Mouse (Mus musculus) midbrain, embryonic 14.5 days (tissue): ENCODE results near the gene Ddx19b. TPM values are rescaled to one million over a fixed set of nuclear protein-coding genes. Genes with fewer than 3 reads are reported as not detected.
A peak's percentile ranks its signal among the peaks of the same experiment; 100 is the strongest.
"Not testable (repeated sequence)": the region's sequence is repeated elsewhere in the genome, so short reads cannot be mapped to it uniquely, and the experiment has no call there.

Experiments
- ATAC-seq: fragments of 200-750 bp; cut with Nextera tagmentation; 2 replicates; pipeline ENCODE4 v1.8.0; 2017; ENCODE audit warnings: moderate number of reproducible peaks, moderate library complexity; ENCODE audit not compliant: low FRiP score, low TSS enrichment
- DNase-seq: peaks from one replicate; pipeline ENCODE4 v3.0.0-alpha.2; 2015
- H3K27ac ChIP-seq: fragments of 300-500 bp; sonication (generic); replicated peaks from 2 replicates; pipeline ENCODE4 v1.5.1; 2014; ENCODE audit warnings: mild to moderate bottlenecking, low read depth, low read length, moderate library complexity
- H3K27me3 ChIP-seq: fragments of 300-500 bp; sonication (generic); 2 replicates; pipeline ENCODE4 v1.6.1; 2014; ENCODE audit warnings: low read length, control low read depth, mixed read lengths; ENCODE audit not compliant: control insufficient read depth, insufficient read depth
- H3K36me3 ChIP-seq: fragments of 300-500 bp; sonication (generic); 2 replicates; pipeline ENCODE4 v1.6.1; 2014; ENCODE audit warnings: low read length, control low read depth; ENCODE audit not compliant: control insufficient read depth, insufficient read depth
- H3K4me1 ChIP-seq: fragments of 300-500 bp; sonication (generic); 2 replicates; pipeline ENCODE4 v1.6.1; 2014; ENCODE audit warnings: mild to moderate bottlenecking, antibody characterized with exemption, low read length, control low read depth; ENCODE audit not compliant: control insufficient read depth, insufficient read depth
- H3K4me2 ChIP-seq: fragments of 300-500 bp; sonication (generic); 2 replicates; pipeline ENCODE4 v1.6.1; 2014; ENCODE audit warnings: mild to moderate bottlenecking, low read length, moderate library complexity
- H3K4me3 ChIP-seq: fragments of 300-500 bp; sonication (generic); replicated peaks from 2 replicates; pipeline ENCODE4 v1.5.1; 2014; ENCODE audit warnings: low read depth, low read length
- H3K9ac ChIP-seq: fragments of 300-500 bp; sonication (generic); replicated peaks from 2 replicates; pipeline ENCODE4 v1.6.1; 2014; ENCODE audit warnings: mild to moderate bottlenecking, low read length, moderate library complexity
- H3K9me3 ChIP-seq: fragments of 300-500 bp; sonication (generic); 2 replicates; pipeline ENCODE4 v1.6.1; 2016; ENCODE audit warnings: low read length, control low read depth, mixed read lengths; ENCODE audit not compliant: control insufficient read depth
- WGBS: fragments of 180-500 bp; shearing (Covaris S2); extraction: QIAGEN DNeasy Blood & Tissue Kit; methylation state at CpG from one replicate; pipeline ENCODE4 v1.1.7; 2014; 5-methylcytosine and 5-hydroxymethylcytosine counted together
- polyA plus RNA-seq: library from polyadenylated mRNA; unstranded; fragments of >200 nt; fragmentation: Nextera tagmentation; extraction: Ambion mirVana; gene quantifications from 2 replicates; pipeline ENCODE4 v1.2.1, GENCODE M21; 2014

The Ddx19b gene
- polyA plus RNA-seq, 1 experiment from 2014 or later: 7.5 TPM

GRCm38 (mm10) chr8:111029589-111029988 is 2.0 kb downstream of the Ddx19b start:
- peaks cover 3% of the 10 kb centered on the region; the same call in 1 of the 2 replicates for H3K27me3 ChIP-seq
- H3K27ac ChIP-seq: no peak overlapping the region
- H3K4me2 ChIP-seq: no peak overlapping the region
- ATAC-seq (no peak), DNase-seq (no peak)
- no peak overlapping the region for H3K4me3 ChIP-seq
- no peaks in the 10 kb centered on the region for H3K9me3 ChIP-seq
- 61% methylated on average over 4 of the region's 4 CpGs for WGBS
- peaks cover 12% of the 10 kb centered on the region for H3K4me1 ChIP-seq
- no peak overlapping the region for H3K9ac ChIP-seq
- no peaks in the 10 kb centered on the region for H3K36me3 ChIP-seq

- Histone ChIP-seq H3K36me3 (no peaks in the 10 kb centered on the region), H3K27me3 (peaks cover 3% of the 10 kb centered on the region; the same call in 1 of the 2 replicates), H3K4me1 (peaks cover 5% of the 10 kb centered on the region; the same call in 1 of the 2 replicates), H3K4me3 (peak overlapping the region; percentile 70), H3K27ac (peak overlapping the region; percentile 64), H3K9me3 (no peaks in the 10 kb centered on the region), H3K9ac (peak overlapping the region; percentile 80), H3K4me2 (peak overlapping the region; percentile 72)
- DNase-seq: peak; percentile 93
- ATAC-seq: peak; percentile 76; the same call in 1 of the 2 replicates
- under 1% methylated on average over 31 of the region's 31 CpGs for WGBS
Measured at GRCm38 (mm10) chr8:111027391-111027937, 4.1 kb downstream of the Ddx19b start.

DNA sequence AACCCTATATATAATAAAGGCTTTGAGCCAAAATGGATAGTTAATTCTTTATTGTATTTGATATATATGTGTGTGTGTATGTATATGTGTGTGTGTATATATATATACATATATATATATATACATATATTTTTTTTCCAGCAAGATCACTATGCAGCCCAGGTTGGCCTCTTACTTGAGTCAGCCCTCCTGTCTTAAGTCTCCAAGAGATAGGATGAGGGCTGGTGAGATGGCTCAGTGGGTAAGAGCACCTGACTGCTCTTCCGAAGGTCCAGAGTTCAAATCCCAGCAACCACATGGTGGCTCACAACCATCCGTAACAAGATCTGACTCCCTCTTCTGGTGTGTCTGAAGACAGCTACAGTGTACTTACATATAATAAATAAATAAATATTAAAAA is 4.9 kb downstream of the Ddx19b start:
- not testable (repeated sequence) for H3K4me3 ChIP-seq, H3K9me3 ChIP-seq, H3K36me3 ChIP-seq, H3K4me1 ChIP-seq, ATAC-seq, H3K9ac ChIP-seq, H3K27ac ChIP-seq, DNase-seq, H3K4me2 ChIP-seq, H3K27me3 ChIP-seq
- 100% methylated on average over 1 of the region's 2 CpGs for WGBS

DNA sequence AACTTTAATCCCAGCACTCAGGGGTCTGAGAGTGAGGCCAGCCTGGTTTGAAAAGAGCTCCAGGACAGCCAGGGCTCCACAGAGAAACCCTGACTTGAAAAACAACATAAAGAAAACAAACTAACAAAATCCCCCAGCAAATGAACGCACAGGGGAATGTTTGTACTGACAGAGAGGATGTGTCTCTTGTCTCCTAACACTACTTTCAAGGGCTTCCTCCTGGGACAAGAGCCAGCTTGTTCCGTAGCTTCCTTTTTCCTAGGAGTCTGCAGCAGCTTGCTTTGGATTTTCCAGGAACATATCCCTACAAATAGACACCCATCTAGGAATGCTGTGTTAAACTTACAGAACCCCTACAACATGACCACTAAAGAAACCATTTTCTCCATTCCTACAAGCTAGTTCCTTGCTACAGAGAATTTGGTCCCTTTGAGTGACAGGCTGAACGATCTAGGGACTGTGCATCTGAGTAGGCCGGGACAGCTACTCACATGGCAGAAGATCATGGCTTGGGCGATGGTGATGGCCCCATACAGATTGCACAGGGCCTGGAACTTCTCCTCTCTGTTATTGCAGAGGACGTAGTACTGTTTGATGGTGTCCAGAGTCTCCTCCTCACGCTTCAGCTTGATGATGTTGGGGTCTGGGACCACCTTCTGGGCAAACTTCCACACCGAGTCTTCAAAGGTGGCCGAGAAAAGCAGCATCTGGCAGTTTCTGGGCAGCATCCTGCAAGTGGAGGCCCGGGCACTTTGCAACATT is 21.1 kb downstream of the Ddx19b start:
- not testable (repeated sequence) for H3K4me1 ChIP-seq, H3K27ac ChIP-seq, H3K9me3 ChIP-seq, DNase-seq, H3K27me3 ChIP-seq, H3K4me3 ChIP-seq, H3K4me2 ChIP-seq, H3K9ac ChIP-seq, ATAC-seq
- H3K36me3 ChIP-seq: peaks cover 61% of the 10 kb centered on the region
- WGBS: 91% methylated on average over 8 of the region's 10 CpGs

DNA sequence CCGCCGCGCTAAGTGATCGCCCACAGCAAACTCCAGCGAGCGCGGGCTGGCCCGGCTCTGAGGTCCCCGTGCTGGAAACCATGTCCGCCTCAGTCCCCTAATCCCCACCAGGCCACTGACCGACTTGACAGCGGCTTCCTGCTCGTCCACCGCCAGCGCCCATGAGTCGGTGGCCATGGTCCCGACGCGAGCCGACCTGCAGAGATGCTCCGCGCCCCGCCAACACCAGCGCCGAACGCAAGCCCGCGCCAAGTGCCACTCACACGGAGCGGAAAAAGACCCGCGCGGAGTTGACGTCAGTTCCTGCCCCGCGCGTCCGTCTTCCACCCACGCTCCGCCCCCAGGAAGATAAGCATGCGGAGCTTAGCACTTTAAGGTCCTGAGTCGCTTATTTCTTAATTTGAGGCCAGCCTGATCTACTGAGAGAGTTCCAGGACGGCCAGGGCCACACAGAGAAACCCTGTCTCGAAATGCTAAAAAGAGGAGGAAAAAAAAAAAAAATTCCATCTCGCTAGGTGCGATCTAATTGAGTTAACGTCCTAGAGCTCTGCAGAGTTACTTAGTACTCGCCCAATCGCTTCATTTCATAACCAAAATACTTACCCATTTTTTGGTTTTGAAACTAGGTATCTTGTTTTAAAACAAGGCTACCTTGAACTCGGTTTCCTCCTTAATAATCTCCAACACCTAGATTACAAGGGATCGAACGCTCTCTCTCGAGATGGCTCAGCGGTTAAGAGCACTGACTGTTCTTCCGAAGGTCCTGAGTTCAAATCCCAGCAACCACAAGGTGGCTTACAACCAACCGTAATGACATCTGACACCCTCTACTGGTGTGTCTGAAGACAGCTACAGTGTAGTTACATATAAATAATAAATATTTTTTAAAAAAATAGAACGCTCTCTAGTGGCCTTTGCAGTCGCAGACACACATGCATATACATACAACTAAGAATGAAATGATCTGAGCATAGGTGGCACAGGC is 33.7 kb downstream of the Ddx19b start, which contains the start of gene Ddx19a:
TSS of gene Ddx19a (minus strand) at position 254 of the 985 bp plus-strand sequence.
- Histone ChIP-seq H3K9me3 (no peaks in the 10 kb centered on the region), H3K4me2 (peak within 1 kb of the TSS; percentile 86), H3K4me3 (peak within 1 kb of the TSS; percentile 84), H3K36me3 (peaks cover 8% of the 10 kb centered on the region; the same call in 1 of the 2 replicates), H3K27me3 (no peaks in the 10 kb centered on the region), H3K4me1 (peaks cover 5% of the 10 kb centered on the region), H3K27ac (peak within 1 kb of the TSS; percentile 78), H3K9ac (peak within 1 kb of the TSS; percentile 73)
- DNase-seq (peak; percentile 95), ATAC-seq (peak; percentile 91)
- WGBS: 3% methylated on average over 58 of the region's 58 CpGs

GRCm38 (mm10) chr8:110996641-110997430 is 34.7 kb downstream of the Ddx19b start:
- Histone ChIP-seq H3K9ac (peak overlapping the region; percentile 73), H3K27me3 (no peaks in the 10 kb centered on the region), H3K36me3 (peaks cover 13% of the 10 kb centered on the region), H3K9me3 (no peaks in the 10 kb centered on the region), H3K4me2 (peak overlapping the region; percentile 86), H3K4me3 (peak overlapping the region; percentile 84), H3K4me1 (peaks cover 5% of the 10 kb centered on the region), H3K27ac (peak overlapping the region; percentile 78; the same call in 1 of the 2 replicates)
- 38% methylated on average over 16 of the region's 16 CpGs for WGBS
- ATAC-seq: no peak
- no peak for DNase-seq

- Histone ChIP-seq H3K27ac (no peak overlapping the region), H3K4me2 (no peak overlapping the region), H3K4me1 (no peaks in the 10 kb centered on the region), H3K4me3 (no peak overlapping the region), H3K9me3 (no peaks in the 10 kb centered on the region), H3K27me3 (no peaks in the 10 kb centered on the region), H3K9ac (no peak overlapping the region), H3K36me3 (peaks cover 71% of the 10 kb centered on the region)
- no peak for ATAC-seq
- WGBS: 93% methylated on average over 9 of the region's 9 CpGs
- no peak for DNase-seq
Measured at GRCm38 (mm10) chr8:110990017-110990416, 41.5 kb downstream of the Ddx19b start.
